Mouse (Mus musculus): ENCODE measurements at regions not wholly inside any gene's neighbourhood (a gene's known extent, or its start where the extent isn't known, plus 50 kb on each side); places are given as distances from the start of the nearest gene placed in this dataset.

GRCm38 (mm10) chr15:5414401-5414800, 170.4 kb upstream of the Ptger4 start:
- DNase-seq = no peak

GRCm38 (mm10) chr15:5416031-5416430, 172.0 kb upstream of the Ptger4 start:
- no peak for DNase-seq

GRCm38 (mm10) chr15:5426641-5427040, 182.7 kb upstream of the Ptger4 start:
- no peak for DNase-seq

GRCm38 (mm10) chr15:5427319-5428048, 183.5 kb upstream of the Ptger4 start:
- DNase-seq = no peak

- DNase-seq = no peak
These were observed 188.0 kb upstream of the Ptger4 start for GRCm38 (mm10) chr15:5432018-5432417.

GRCm38 (mm10) chr15:5437020-5437419, 193.0 kb upstream of the Ptger4 start:
- DNase-seq = no peak

GRCm38 (mm10) chr15:5446040-5446755, 202.2 kb upstream of the Ptger4 start:
- DNase-seq = no peak

GRCm38 (mm10) chr15:5446756-5447314, 202.8 kb upstream of the Ptger4 start:
- no peak for DNase-seq

GRCm38 (mm10) chr15:5447707-5448496, 203.9 kb upstream of the Ptger4 start:
- no peak for DNase-seq

GRCm38 (mm10) chr15:5459083-5459482, 215.1 kb upstream of the Ptger4 start:
- no peak for DNase-seq

GRCm38 (mm10) chr15:5459580-5459979, 215.6 kb upstream of the Ptger4 start:
- no peak for DNase-seq

- no peak for DNase-seq
These were observed 218.7 kb upstream of the Ptger4 start for GRCm38 (mm10) chr15:5462651-5463050.

GRCm38 (mm10) chr15:5464732-5465131, 220.7 kb upstream of the Ptger4 start:
- no peak for DNase-seq

GRCm38 (mm10) chr15:5468535-5469073, 224.6 kb upstream of the Ptger4 start:
- no peak for DNase-seq

GRCm38 (mm10) chr15:5475389-5475995, 231.5 kb upstream of the Ptger4 start:
- DNase-seq = no peak

- no peak for DNase-seq
These were observed 249.3 kb upstream of the Ptger4 start for GRCm38 (mm10) chr15:5493286-5493685.

GRCm38 (mm10) chr15:5495187-5495849, 251.3 kb upstream of the Ptger4 start:
- no peak for DNase-seq

GRCm38 (mm10) chr15:5495954-5496353, 252.0 kb upstream of the Ptger4 start:
- no peak for DNase-seq

- DNase-seq = no peak
These were observed 260.5 kb upstream of the Ptger4 start for GRCm38 (mm10) chr15:5504502-5504901.

GRCm38 (mm10) chr15:5506848-5507544, 263.0 kb upstream of the Ptger4 start:
- no peak for DNase-seq

- DNase-seq = no peak
These were observed 263.5 kb upstream of the Ptger4 start for GRCm38 (mm10) chr15:5507545-5507913.
